In the genomic region with DNA sequence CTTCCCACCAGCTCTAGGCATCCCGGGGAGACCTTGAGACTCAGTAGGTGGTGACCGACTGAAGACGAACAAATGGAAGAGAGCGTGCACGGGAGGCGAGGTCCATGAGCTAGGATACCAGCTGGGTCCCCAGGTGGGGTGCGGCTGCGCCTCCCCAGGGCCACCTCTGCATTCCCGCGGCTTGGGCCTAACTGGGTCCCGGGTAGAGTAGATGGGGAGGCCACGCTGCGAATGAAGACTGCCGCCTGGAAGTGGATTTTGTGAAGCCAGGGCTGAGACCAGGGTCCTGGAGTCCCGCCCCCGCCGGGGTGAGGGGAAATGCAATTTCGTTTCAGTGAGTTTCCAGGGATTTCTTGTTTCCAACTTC, we compare ENCODE assay signal across 8 mouse cellular contexts. TPM values are rescaled to one million over a fixed set of nuclear protein-coding genes. Genes with fewer than 3 reads are reported as not detected.
DNase-seq lines count a peak whose midpoint lies in the region; ATAC-seq and TF ChIP-seq lines count a peak whose summit lies in the region.

No protein-coding gene starts in this region.

- H3K36me3 ChIP-seq in kidney, embryonic 16.5 days (ENCODE audit: insufficient read depth, low read length): no peaks in the 10 kb centered on the region

- 1% methylated on average over 18 of the region's 18 CpGs for WGBS in kidney, embryonic 16.5 days
- 7% methylated on average over 18 of the region's 18 CpGs for WGBS in olfactory bulb, adult 2 months

- H3K4me2 ChIP-seq in kidney, embryonic 16.5 days (replicated peaks; ENCODE audit: low read depth, low read length): peak overlapping the region; percentile 30

- H3K9ac ChIP-seq in kidney, embryonic 16.5 days (replicated peaks; ENCODE audit: low read length): no peak overlapping the region

- H3K4me1 ChIP-seq in kidney, embryonic 16.5 days (ENCODE audit: insufficient read depth, low read length): peaks cover 42% of the 10 kb centered on the region
- H3K4me1 ChIP-seq in olfactory bulb, adult 2 months (ENCODE audit: control insufficient read depth, insufficient read depth, low read length): peaks cover 13% of the 10 kb centered on the region

- no peak for TF ChIP-seq POLR2A in olfactory bulb, adult 2 months (IDR thresholded peaks at IDR 0.05; ENCODE audit: insufficient read depth, low read depth, low read length)

- no peak overlapping the region for H3K27ac ChIP-seq in kidney, embryonic 16.5 days (ENCODE audit: low read length)
- H3K27ac ChIP-seq in olfactory bulb, adult 2 months (ENCODE audit: insufficient read depth, low read depth, low read length): peak overlapping the region; percentile 99

- DNase-seq in embryo, embryonic 11 days: peak; percentile 50
- no peak for DNase-seq in embryo, embryonic 9.5 days (ENCODE audit: extremely low spot score)
- peak; percentile 20 for DNase-seq in thymus, postnatal 14 days
- no peak for DNase-seq in thymus, postnatal 0 days (ENCODE audit: low spot score)
- DNase-seq in right cerebral cortex, postnatal 36 days (ENCODE audit: low spot score in 2 of 2): no peak
- no peak for DNase-seq in right cerebral cortex, adult 18-20 months

- peaks cover 78% of the 10 kb centered on the region for H3K27me3 ChIP-seq in kidney, embryonic 16.5 days (ENCODE audit: insufficient read depth, low read length)

- H3K4me3 ChIP-seq in kidney, embryonic 16.5 days (ENCODE audit: low read length): peak overlapping the region; percentile 10
- H3K4me3 ChIP-seq in olfactory bulb, adult 2 months (ENCODE audit: insufficient read depth, low read depth, low read length): peak overlapping the region; percentile 60

- ATAC-seq in kidney, embryonic 16.5 days (ENCODE audit: low FRiP score, low TSS enrichment): no peak

- H3K9me3 ChIP-seq in kidney, embryonic 16.5 days (ENCODE audit: low read length): no peaks in the 10 kb centered on the region

- no peak for TF ChIP-seq CTCF in olfactory bulb, adult 2 months (IDR thresholded peaks at IDR 0.05; ENCODE audit: insufficient read depth, low read depth, low read length)

RNA-seq across cellular contexts. Expression of a gene that starts 6.0 kb away (rescaled TPM):
- 0.03 TPM in 1 of 2 replicates, not detected in the other for polyA plus RNA-seq in thymus, postnatal 0 days (2015; fragmentation: Nextera tagmentation; extraction: Ambion mirVana)
- polyA plus RNA-seq in kidney, embryonic 16.5 days (2015; fragmentation: Nextera tagmentation; extraction: Ambion mirVana): not detected in 2 replicates
- not detected in 2 replicates for polyA plus RNA-seq in olfactory bulb, adult 2 months (2012; ENCODE audit: insufficient read depth, insufficient read length, low replicate concordance, missing spikeins)

RNA-seq across cellular contexts. Expression of a gene that starts 34.7 kb away (rescaled TPM):
- polyA plus RNA-seq in thymus, postnatal 0 days (2015; fragmentation: Nextera tagmentation; extraction: Ambion mirVana): 7.1 and 7.6 TPM in 2 replicates
- 19.2 and 19.3 TPM in 2 replicates for polyA plus RNA-seq in kidney, embryonic 16.5 days (2015; fragmentation: Nextera tagmentation; extraction: Ambion mirVana)
- polyA plus RNA-seq in olfactory bulb, adult 2 months (2012; ENCODE audit: insufficient read depth, insufficient read length, low replicate concordance, missing spikeins): not detected in 2 replicates

RNA-seq across cellular contexts. Expression of a gene that starts 34.8 kb away (rescaled TPM):
- polyA plus RNA-seq in thymus, postnatal 0 days (2015; fragmentation: Nextera tagmentation; extraction: Ambion mirVana): 29.7 and 30.9 TPM in 2 replicates
- polyA plus RNA-seq in kidney, embryonic 16.5 days (2015; fragmentation: Nextera tagmentation; extraction: Ambion mirVana): 20.5 and 20.7 TPM in 2 replicates
- not detected in 2 replicates for polyA plus RNA-seq in olfactory bulb, adult 2 months (2012; ENCODE audit: insufficient read depth, insufficient read length, low replicate concordance, missing spikeins)

RNA-seq across cellular contexts. Expression of a gene that starts 59.0 kb away (rescaled TPM):
- polyA plus RNA-seq in thymus, postnatal 0 days (2015; fragmentation: Nextera tagmentation; extraction: Ambion mirVana): 90.4 and 92.0 TPM in 2 replicates
- polyA plus RNA-seq in kidney, embryonic 16.5 days (2015; fragmentation: Nextera tagmentation; extraction: Ambion mirVana): 79.4 and 89.1 TPM in 2 replicates
- polyA plus RNA-seq in olfactory bulb, adult 2 months (2012; ENCODE audit: insufficient read depth, insufficient read length, low replicate concordance, missing spikeins): 370 TPM in 1 of 2 replicates, not detected in the other

Comparison
In these comparisons a context has a peak if more than half of its experiments do, and no peak if none do; other contexts are left out.
1. DNase-seq: peak in embryo, embryonic 11 days (single experiment) and thymus, postnatal 14 days (single experiment); none in embryo, embryonic 9.5 days (single experiment), thymus, postnatal 0 days (single experiment), right cerebral cortex, postnatal 36 days (0 of 2) and right cerebral cortex, adult 18-20 months (single experiment).